Mouse (Mus musculus) T-helper 17 cell (primary cell): Measurements from ENCODE around the gene Mpp3.

Experiments
- in situ Hi-C, 2 experiments: fragments of 300-600 bp; cut with MboI, MseI; formaldehyde crosslinking; loops; 1 replicate in 1 of 2; 2 replicates in 1 of 2; pipeline ENCODE4 v1.15.1; 2025; ENCODE audit warnings: high pct_unique_total_duplicates in 2 of 2

Gene Mpp3

GRCm38 (mm10) chr11:102039487-102040137 is 11.4 kb upstream of the Mpp3 start:
- in situ Hi-C loops = no loop called here

- in situ Hi-C loops = no loop called here
Observed at GRCm38 (mm10) chr11:102037789-102038188, 9.5 kb upstream of the Mpp3 start.

DNA sequence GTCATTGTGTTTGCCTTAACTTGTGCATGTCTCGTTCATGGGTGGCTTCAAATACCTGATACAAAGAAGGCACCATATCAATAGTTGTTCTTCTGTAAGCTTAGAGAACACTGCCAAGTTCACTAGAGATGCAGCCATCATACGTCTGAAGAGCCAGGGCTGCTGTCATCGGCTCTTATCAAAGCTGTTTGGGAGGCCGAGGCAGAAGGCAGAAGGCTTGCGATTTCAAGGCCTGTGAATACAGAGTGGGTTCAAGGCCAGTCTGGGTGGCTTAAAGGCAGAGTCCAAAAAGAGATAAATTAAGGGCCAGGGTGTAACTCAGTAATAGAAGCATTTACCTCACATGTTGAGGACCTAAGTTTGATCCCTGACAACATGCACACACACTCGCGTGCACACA is 8.1 kb upstream of the Mpp3 start:
- in situ Hi-C loops = no loop called here

- in situ Hi-C loops = no loop called here
Observed at GRCm38 (mm10) chr11:102035456-102035960, 7.2 kb upstream of the Mpp3 start.

DNA sequence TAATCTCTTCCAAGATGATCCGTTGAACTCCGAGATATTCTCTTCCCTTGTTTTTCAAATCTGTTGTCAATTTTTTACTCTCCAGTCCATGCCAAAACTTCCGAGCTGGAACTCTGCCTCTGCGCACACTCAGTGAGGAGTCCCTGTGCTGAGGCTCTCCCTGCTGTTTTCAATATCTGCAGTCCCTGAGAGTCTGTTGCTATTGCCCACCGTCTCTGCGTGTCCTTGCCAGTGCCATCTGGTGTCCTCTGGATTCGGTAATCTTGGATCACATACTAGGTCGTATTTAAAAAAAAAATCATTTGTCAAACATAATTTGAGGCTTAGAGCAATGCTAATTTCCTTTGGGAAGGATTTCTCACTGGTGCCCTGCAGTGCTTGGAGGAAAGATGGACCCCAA is 6.6 kb upstream of the Mpp3 start:
- in situ Hi-C loops = no loop called here

GRCm38 (mm10) chr11:102033055-102033591 is 4.9 kb upstream of the Mpp3 start:
- in situ Hi-C loops = no loop called here

DNA sequence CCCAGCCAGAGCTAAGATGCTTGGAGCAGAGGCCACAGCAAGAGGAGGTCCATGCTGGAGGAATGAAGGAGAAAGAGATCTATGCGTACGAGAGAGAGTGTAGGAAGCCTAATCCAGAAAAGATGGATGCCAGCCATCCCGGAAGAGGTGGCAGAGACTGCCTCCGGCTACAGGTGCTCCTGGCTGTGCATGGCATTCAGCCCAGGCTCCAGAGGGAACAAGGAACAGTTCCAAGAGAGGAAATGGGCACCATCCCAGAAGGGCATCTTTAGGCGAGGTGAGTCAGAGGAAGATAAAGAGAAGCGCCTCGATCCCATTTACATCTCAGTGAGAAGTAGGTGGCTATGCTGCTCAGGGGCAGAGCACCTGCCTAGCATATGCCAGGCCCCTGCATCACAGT is 2.9 kb upstream of the Mpp3 start:
- in situ Hi-C loops = no loop called here

DNA sequence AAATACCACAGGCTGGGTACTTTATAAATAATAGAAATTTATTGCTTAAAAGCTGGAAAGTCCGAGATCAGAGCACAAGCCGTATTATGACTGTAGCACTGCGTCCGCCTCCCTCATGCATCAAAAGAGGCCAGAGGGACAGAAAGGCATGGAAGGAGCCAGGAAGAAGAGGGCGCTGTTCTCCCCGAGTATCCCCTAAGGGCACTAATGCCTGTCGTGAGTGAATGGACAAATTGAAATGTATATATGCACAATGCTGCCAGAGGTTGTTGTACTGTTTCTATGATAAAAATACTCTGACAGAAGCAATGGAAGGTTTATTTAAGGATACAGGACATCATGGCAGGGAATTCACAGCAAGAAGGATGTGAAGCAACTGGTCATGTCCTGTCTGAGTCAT is 1.7 kb upstream of the Mpp3 start:
- in situ Hi-C loops = loop anchor here in 1 of 2 experiments (10.0 kb wide), 1 partner anchor 835 kb away; no protein-coding TSS in a partner anchor

- in situ Hi-C loops = loop anchor here in 1 of 2 experiments (10.0 kb wide), 1 partner anchor 835 kb away; no protein-coding TSS in a partner anchor
Observed at GRCm38 (mm10) chr11:102029304-102029703, 1.0 kb upstream of the Mpp3 start.

DNA sequence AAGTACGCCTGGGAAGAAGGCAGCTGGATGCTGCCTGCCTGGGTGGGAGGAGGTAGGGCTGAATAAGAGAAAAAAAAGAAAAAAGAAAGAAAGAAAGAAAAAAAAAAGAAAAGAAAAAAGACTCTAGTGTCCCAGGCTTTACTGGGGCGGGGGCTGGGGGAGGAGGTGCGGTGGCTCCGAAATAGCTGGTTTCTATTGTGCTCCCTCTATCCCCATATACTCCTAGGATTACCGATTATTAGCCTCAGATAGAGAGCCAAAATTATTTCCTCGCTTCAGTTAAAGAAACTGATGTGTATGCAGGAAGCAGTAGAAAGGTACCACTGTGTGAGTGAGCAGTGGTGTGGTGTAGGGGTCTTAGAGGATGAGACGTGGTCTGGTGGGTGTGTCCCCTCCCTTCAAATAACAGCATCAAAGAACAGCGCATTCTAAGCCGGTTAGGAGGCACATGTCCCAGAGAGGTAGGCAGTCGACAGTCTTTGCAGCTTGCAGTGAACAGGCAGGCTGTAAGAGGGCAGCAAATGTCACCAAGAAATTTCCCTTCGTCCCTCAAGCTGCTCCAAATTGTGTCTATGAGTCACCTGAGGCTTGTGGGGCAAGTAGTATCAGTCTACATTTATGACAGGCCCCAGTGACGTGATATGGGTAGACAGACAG is 772 bp downstream of the Mpp3 start:
- in situ Hi-C loops = loop anchor here in 1 of 2 experiments (10.0 kb wide), 1 partner anchor 833 kb away; no protein-coding TSS in a partner anchor

DNA sequence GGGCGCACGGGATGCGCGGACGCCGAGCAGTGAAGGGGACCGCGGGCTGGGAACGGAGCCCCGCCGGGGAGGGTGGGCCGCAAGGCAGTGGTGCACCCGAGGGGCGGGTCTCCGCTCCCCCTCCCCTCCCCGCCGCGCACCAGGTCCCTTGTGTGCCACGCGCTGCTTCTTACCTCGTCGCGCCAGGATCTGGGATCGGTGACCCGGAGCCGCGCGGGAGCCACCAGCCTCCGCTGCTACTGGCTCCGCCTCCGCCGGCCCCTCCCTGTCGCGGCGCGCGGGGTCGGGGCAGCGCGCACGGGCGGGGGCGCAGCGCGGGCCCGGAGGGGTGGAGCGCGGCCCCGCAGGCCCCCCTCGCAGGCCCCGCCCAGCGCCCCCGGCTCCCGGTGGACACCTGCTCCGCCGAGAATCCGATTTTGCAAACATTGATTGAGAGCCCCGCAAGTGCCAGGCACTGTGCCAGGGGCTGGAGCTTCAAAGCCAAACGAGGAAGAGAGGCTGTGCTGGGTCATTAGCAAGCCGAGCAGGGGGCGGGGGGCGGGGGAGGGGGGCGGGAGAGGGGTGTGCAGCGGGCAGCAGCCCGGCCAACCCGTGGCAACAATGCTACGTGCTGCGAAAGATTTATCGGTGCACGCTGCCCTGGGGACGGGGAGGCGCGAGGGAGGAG is 1.4 kb downstream of the Mpp3 start:
- in situ Hi-C loops = loop anchor here in 1 of 2 experiments (10.0 kb wide), 1 partner anchor 832 kb away; no protein-coding TSS in a partner anchor

DNA sequence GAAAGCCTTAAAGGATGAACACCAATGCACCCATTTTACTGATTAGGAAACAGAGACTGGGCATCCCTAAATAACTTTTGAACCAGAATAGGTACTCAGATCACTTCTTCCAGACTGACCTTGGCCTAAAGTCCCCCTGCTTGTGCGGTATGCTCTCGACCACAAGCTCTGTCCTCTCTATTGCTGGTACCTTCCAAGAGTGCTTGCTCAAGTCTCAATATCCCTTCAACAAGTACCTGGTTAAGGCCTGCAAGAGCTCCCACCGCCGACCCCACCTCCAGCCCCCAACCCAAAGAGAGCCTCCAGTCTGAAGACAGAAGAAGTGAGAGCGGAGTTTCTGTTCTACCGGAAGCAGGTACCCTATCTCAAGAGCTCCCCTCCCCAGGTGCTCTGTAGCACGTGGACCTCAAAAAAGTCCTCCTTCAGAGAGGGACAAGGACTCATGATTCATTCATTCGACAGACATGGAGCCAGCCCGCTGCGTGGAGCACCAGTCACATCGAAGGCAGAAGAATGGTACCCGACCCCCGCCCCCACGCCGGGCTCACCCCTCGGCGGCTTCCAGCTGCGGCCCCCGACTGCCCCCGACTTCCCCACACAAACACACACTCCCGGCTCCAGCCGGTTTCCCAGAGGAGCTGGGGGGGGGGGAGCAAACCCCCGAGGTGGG is 2.1 kb downstream of the Mpp3 start:
- in situ Hi-C loops = loop anchor here in 1 of 2 experiments (10.0 kb wide), 1 partner anchor 831 kb away; no protein-coding TSS in a partner anchor

GRCm38 (mm10) chr11:102025354-102025753 is 2.9 kb downstream of the Mpp3 start:
- in situ Hi-C loops = loop anchor here in 1 of 2 experiments (10.0 kb wide), 1 partner anchor 831 kb away; no protein-coding TSS in a partner anchor

DNA sequence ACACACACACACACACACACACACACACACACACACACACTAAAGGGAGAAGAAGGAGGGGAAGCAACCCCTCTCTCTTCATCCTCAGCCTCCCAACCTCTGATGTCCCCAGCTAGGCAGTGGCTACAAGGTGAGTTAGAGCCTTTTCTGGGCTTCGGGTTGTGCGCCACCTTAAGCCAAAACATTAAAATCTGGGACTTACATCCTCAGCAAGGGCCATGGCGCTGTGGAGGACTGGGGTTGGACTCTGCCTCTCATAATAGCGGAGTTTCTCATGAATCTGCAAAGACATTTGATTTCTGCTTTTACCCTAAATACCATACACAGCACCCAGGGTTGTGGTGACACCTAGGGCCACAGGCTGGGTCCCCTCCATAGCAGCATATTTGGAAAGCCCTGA is 3.4 kb downstream of the Mpp3 start:
- in situ Hi-C loops = loop anchor here in 1 of 2 experiments (10.0 kb wide), 1 partner anchor 830 kb away; no protein-coding TSS in a partner anchor

- in situ Hi-C loops = loop anchor here in 1 of 2 experiments (10.0 kb wide), 1 partner anchor 829 kb away; no protein-coding TSS in a partner anchor
Observed at GRCm38 (mm10) chr11:102024084-102024758, 4.0 kb downstream of the Mpp3 start.

- in situ Hi-C loops = loop anchor here in 1 of 2 experiments (10.0 kb wide), 1 partner anchor 829 kb away; no protein-coding TSS in a partner anchor
Observed at GRCm38 (mm10) chr11:102023406-102023805, 4.9 kb downstream of the Mpp3 start.

DNA sequence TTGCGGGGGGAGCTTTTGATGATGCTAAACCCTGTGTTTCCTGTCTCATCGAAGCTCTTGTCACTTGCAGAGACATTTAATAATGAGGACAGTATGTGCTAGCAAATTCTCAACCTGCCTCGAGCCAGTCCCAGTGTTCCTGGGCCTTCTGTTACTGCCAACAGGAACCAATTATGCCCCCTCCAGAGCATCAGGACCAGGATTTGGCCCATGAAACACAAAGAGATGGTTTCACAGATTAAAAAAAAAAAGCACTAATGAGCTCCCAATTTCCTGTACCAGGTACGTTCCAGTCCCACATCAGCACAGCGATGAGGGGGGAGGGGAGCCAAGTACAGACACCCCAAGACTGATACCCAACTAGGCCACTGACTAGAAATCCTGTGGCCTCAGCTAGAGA is 7.1 kb downstream of the Mpp3 start:
- in situ Hi-C loops = loop anchor here in 1 of 2 experiments (10.0 kb wide), 1 partner anchor 826 kb away; no protein-coding TSS in a partner anchor

DNA sequence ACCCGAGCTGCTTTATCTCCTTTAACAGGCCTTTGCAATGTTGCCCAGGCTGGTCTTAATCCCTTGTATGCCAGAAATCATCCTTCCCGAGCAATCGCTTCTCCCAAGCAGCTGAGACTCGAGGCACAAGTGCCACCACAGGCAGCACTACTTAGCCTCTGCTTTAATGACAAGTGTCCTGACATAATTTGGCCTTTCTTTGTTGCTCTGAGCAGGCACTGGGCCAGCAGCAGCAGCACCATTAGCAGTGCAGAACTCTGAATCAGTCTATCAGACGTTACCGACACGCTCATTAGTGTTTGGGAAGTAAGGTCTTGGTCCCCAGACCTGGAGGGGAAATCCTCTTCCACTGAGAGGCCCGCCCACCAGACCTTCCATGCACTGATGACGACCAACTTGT is 8.5 kb downstream of the Mpp3 start:
- in situ Hi-C loops = loop anchor here in 1 of 2 experiments (10.0 kb wide), 1 partner anchor 825 kb away; no protein-coding TSS in a partner anchor

DNA sequence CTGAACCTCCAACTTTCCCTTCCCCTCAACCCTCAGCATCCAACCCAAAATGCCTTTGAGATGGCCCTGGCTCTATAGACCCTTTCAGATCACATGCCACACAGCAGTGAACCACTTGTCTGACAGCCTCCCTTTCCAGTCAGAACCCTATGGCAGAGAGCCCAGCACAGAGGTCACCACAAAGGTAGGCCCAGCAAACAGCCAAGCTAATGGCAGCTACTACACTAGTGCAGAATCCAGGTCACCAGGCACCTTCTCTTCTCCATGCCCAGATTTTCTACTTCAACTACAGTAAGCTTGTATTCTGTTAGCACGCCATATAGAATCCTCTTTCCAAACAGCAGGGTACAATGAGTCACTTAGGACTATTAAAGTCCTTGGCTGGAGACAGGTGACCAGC is 12.1 kb downstream of the Mpp3 start:
- in situ Hi-C loops = no loop called here

- in situ Hi-C loops = no loop called here
Observed at GRCm38 (mm10) chr11:102015472-102015871, 12.8 kb downstream of the Mpp3 start.
